Mouse (Mus musculus) gastrocnemius, adult 2 months (tissue): ENCODE results near the gene Rplp0. TPM values are rescaled to one million over a fixed set of nuclear protein-coding genes. Genes with fewer than 3 reads are reported as not detected.
A peak's percentile ranks its signal among the peaks of the same experiment; 100 is the strongest.
"Not testable (repeated sequence)": the region's sequence is repeated elsewhere in the genome, so short reads cannot be mapped to it uniquely, and the experiment has no call there.

Experiments
- DNase-seq: peaks from one replicate; pipeline ENCODE4 v3.0.0; 2022
- H3K27ac ChIP-seq: fragments of 200-600 bp; 2 replicates; pipeline ENCODE4 v1.8.1; 2022; ENCODE audit warnings: mild to moderate bottlenecking
- H3K4me3 ChIP-seq: fragments of 200-600 bp; 2 replicates; pipeline ENCODE4 v1.8.1; 2022; ENCODE audit warnings: mild to moderate bottlenecking, moderate library complexity
- CTCF ChIP-seq: fragments of 200-600 bp; IDR thresholded peaks from 2 replicates; pipeline ENCODE4 v1.8.1; 2022; ENCODE audit warnings: antibody characterized with exemption, mild to moderate bottlenecking, moderate library complexity
- intact Hi-C: fragments of 180-260 bp; cut with DNase I; formaldehyde crosslinking; loops from one replicate; pipeline ENCODE4 v1.15.1; 2025
- long read RNA-seq, 2 experiments: library from polyadenylated mRNA; stranded (forward); transcript quantifications; one replicate each; pipeline ENCODE4 v2.0.0; 2021
- total RNA-seq, 2 experiments: library from RNA; stranded (reverse); gene quantifications; 2 replicates each; pipeline ENCODE4 v1.2.3; 2021

Gene Rplp0
- 100 to 1,000 TPM; 567 to 689 TPM for total RNA-seq
- long read RNA-seq, experiment 1, transcript Rplp0-201 (7 exons, 1,358 nt): major isoform, 645 of 695 reads
- long read RNA-seq, experiment 1, partial matches to known transcripts: 49 of 695 reads
- long read RNA-seq, experiment 1, other reads (novel, unspliced or antisense): 1 of 695 reads
- long read RNA-seq, experiment 2, transcript Rplp0-201 (7 exons, 1,358 nt): major isoform, 881 of 936 reads
- long read RNA-seq, experiment 2, partial matches to known transcripts: 55 of 936 reads
- long read RNA-seq, experiment 2, other reads (novel, unspliced or antisense): 0 of 936 reads

DNA sequence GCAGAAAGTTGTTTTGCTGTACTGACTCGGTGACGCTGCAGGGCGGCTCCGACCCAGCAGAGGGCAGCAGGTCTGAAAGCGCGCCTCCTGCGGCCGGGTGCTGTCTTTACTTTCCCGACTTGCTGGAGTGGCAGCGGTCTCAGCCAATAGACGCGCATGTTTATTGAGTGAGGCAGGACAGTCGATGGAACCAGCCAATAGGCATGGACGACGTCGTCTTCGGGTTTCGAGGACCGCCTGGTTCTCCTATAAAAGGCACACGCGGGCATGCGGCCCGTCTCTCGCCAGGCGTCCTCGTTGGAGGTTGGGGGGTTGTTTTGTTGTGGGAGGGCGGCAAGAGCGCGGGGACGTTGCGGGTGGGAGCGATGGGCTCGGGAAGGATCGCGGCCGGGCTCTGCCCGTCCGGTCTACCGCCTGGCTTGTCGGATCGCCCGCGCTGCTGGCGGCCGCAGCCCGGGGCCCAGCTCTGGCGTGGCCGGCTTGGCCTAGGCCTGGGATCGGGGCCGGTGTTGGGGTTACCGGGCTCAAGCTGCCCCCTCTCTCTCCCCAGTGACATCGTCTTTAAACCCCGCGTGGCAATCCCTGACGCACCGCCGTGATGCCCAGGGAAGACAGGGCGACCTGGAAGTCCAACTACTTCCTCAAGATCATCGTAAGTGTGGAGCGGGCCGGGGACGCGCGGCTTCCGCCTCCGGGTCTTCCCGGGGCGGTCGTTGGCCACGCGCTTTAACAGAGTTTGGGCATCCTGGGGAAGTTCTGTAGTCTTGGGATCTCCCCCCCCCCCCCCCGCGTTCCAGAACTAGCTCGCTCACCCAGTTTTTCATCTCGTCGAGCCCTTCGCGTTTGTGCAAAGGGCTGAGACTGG is at the start of gene Rplp0:
Gene Rplp0 (plus strand): TSS at position 231 of the 865 bp plus-strand sequence.
- peak; percentile 100 for TF ChIP-seq CTCF
- Histone ChIP-seq H3K27ac (peak within 1 kb of the TSS; percentile 97), H3K4me3 (peak within 1 kb of the TSS; percentile 80)
- peak; percentile 99 for DNase-seq
- intact Hi-C loops: loop anchor here (5.0 kb wide), 1 partner anchor 52 kb away; the partner anchor contains the start of gene Pxn

DNA sequence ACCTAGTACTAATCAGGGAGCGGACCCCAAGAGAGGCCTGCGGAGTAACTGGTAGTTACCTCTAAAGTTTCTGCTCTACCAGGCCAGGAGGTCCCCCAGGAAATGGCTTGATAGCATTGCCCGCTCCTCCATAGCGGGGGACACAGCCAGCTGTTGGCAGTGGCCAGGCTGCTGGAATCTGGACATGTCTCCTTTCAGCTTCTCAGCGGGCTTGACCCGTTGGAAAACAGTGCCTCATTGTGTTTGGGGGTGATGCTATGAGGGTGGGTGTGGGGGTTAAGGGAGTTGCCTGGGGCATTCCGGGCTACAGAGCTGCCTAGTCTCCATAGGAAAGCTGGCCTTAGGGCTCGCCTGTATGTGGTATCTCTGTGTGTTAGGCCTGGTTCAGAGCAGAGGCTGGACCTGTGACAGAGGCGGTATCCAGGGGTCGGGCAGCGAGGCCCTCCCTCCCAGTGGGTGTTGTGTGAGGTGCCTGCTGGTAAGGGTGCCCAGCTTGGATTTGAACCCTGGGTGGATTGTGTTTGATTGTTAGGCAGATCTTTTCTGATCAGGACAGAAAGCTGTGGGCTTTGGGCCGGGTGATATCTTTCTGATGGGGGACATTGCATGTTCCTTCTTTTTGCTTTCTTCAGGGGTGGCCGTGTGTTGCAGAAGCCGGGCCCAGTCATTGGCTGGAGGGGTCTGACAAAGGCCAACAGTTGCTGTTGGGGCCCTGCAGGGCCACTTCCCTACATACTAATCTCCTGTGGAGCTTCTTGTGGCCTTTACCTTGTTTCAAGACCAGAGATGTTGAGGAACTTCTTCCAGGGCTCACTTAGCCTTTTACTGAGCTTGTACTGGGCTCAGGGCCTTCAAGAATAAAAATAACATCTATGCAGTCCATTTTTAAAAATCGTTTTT is 49.2 kb upstream of the Rplp0 start:
- intact Hi-C loops: loop anchor here (5.0 kb wide), 1 partner anchor 47 kb away; the partner anchor contains the start of gene Rplp0
- peak; percentile 56 for DNase-seq
- peak overlapping the region; percentile 98 for H3K27ac ChIP-seq

DNA sequence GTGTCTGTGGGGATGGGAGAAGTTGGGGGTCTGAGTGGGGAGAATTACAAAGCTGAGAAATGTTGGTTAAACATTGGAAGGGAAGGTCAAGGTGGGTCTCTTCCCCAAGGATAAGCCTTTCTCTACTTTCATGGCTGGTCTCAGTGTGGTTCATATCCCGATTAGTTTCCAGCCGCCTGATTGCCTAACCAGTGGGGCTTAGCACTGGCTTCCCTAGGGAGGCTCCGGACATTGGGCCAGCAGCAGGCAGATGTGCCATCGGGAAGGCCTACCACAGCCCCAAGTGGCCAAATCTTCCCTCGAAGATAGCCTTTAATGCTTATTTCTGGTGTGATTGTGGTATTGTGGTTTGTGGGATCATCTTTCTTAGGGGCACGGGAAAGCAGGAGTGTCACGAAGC is 46.9 kb upstream of the Rplp0 start:
- H3K4me3 ChIP-seq: peak overlapping the region; percentile 11; the same call in 1 of the 2 replicates
- peak; percentile 67 for DNase-seq
- intact Hi-C loops: no loop called here
- peak overlapping the region; percentile 90 for H3K27ac ChIP-seq
- TF ChIP-seq CTCF: no peak

More for the DNA sequence above, 49.2 kb upstream of the Rplp0 start:
- H3K4me3 ChIP-seq: peak overlapping the region; percentile 77
- TF ChIP-seq CTCF: no peak

DNA sequence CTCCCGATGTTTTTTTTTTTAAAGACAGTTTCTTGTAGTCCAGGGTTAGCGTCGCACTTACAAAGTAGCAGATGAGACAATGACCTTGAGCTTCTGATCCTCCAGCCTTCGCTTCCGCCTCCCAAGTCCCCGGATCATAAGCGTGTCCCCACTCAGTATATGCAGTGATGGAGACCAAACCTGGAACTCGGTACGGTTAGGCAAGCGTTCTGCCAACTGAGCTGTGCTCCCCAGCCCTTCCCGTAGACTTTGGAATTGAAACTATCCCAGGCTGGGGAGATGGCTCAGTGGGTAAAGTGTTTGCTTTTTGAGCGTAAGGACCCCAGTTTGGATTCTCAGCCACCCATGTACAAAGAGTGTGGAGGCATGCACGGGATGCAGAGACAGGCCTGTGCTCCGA is 46.0 kb upstream of the Rplp0 start:
- DNase-seq: no peak
- no peak for TF ChIP-seq CTCF
- intact Hi-C loops: no loop called here
- Histone ChIP-seq H3K4me3 (no peak overlapping the region), H3K27ac (peak overlapping the region; percentile 90)

DNA sequence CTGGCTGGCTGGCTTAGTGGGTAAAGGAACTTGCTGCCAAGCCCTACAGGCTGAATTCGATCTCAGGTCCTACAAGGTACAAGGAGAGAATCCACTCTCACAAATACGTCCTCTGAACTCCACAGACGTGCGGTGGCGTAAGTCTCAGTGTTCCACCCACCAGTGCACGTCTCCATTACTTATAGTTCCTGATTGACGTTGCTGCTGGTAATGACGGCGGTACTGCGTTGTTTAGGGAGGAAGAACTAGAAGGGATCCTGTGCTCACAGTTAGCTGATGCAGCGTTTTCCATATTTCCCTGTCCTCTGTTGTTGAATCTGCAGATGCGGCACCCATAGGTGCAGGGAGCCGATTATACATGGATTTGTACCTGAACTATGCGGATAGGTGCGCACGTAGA is 45.5 kb upstream of the Rplp0 start:
- peak overlapping the region; percentile 90 for H3K27ac ChIP-seq
- no peak for TF ChIP-seq CTCF
- peak overlapping the region; percentile 20; the same call in 1 of the 2 replicates for H3K4me3 ChIP-seq
- intact Hi-C loops: no loop called here
- no peak for DNase-seq

DNA sequence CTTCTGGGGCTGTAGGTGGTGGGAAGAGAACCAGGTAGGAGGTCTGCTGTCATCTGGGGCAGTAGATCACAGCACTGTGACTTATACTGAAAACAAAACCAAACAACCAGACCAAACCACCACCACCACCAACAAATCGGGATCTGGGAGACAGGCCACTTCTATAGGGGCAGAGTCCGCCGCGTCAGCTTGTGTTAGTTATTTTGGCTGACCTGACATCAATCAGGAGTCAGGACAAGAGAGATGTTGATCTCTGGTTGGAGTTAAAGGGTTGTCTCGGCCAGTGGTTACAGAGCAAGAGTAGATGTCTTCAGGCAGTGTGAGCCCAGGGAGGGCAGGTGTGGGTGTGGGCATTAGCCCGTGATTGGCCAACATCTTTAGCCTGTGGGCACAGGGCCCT is 44.9 kb upstream of the Rplp0 start:
- Histone ChIP-seq H3K4me3 (peak overlapping the region; percentile 58), H3K27ac (peak overlapping the region; percentile 90)
- TF ChIP-seq CTCF: no peak
- intact Hi-C loops: no loop called here
- DNase-seq: no peak

DNA sequence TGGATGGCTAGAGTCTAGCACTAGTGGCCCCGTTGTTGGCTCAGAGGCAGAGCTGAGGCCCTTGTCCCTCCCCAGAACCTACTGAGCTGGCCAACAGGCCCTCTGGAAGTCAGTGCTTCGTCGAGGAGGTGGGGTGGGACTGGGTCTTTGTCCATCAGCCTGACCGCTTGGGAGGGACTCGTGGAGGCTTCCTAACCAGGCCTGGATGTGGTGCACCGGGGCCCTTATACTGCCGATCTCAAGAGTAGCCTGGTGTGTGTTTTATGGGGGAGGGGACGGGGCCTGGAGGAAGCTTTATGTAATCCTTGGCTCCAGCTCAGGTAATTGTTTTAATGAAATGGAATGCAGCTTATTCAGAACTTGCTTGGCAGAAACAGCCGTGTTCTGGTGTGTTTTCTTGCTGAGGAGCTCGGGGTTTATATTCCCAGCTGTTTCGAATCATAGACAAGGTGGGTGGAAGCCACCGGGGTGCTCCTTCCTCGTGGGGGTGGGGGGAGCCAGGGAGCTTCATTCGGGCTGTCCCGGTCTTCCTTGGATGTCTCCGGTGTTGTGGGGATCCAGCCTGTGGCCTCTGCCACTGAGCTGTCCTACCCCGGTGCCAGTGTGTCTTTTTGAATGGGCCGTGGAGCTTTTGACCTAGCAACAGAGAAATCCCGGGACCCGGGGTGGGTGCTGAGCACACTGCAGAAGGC is 44.2 kb upstream of the Rplp0 start:
- peak overlapping the region; percentile 58 for H3K4me3 ChIP-seq
- peak; percentile 70 for DNase-seq
- intact Hi-C loops: no loop called here
- no peak for TF ChIP-seq CTCF
- H3K27ac ChIP-seq: peak overlapping the region; percentile 90

DNA sequence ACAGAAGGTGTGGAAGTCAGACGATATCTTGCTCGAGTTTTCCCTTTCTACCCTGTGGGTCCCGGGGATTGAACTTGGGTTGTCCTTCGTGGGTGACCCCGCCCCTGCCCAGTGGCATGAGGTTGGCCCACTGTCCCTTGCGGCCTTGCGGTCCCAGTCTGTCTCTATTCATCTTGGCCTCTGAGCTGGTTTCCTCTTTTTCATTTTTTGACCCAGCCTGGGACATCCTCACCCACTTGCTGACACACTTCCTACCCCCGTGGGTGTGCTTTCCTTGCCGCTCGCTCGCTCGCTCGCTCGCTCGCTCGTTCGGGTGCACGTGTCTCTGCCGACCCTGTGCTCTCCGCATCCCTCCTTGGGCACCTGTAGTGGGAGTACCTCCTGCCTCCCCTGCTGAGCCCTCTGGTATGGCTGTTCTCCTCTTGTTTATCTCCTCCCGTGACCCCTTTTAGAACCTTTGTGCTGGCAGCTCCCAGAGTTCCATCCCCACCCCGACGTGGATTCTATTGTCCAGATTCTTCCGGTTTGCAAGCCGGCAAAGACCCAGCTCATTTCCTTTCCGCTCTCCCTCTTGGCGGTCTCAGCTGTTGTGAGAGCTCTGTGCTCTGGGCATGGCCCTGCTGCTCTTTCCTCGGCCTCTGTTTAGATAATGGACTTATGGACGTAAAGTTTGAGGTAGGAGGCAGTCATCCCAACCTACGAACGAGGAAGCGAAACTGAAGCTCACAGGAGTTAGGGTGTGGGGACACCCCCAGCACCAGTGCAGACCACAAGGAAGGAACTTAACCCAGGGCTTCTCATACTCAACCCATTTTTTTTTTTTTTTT is 43.0 kb upstream of the Rplp0 start:
- Histone ChIP-seq H3K4me3 (peak overlapping the region; percentile 58), H3K27ac (peak overlapping the region; percentile 90)
- intact Hi-C loops: no loop called here
- DNase-seq: peak; percentile 59
- no peak for TF ChIP-seq CTCF

DNA sequence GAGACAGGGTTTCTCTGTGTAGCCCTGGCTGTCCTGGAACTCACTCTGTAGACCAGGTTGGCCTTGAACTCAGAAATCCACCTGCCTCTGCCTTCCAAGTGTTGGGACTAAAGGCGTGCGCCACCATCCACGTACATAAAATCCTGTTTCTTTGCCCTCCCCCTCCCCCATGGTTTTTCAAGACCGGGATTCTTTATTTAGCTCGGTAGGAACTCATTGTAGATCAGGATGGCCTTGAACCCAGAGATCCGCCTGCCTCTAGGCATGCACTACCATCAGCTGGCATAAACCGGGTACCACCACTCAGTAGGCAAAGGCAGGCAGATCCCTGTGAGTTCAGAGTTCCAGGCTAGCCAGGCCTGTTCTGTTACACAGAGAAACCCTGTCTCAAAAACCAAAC is 42.4 kb upstream of the Rplp0 start:
- intact Hi-C loops: no loop called here
- no peak for TF ChIP-seq CTCF

DNA sequence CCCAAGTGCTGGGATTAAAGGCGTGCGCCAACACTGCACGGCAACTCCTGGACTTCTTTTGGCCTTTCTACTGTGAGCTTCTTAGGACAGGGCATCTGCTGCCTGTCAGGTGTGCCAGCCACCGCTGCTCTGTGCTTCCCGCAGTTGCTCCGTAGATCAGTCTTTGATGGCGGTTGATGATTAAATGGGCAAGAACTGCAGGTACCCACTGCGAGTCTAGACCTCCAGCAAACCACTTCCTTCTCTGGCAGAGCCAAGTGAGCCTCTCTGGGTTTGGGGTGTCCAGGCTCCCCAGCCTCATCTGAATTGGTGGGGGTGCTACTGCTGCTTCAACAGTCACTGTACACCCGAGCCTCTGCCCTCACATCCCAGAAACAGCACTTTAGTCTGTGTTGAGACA is 41.8 kb upstream of the Rplp0 start:
- H3K4me3 ChIP-seq: no peak overlapping the region
- peak overlapping the region; percentile 90 for H3K27ac ChIP-seq
- no peak for TF ChIP-seq CTCF
- intact Hi-C loops: no loop called here
- no peak for DNase-seq

More for the DNA sequence above, 42.4 kb upstream of the Rplp0 start:
- peak overlapping the region; percentile 58 for H3K4me3 ChIP-seq
- H3K27ac ChIP-seq: peak overlapping the region; percentile 90
- DNase-seq: no peak

DNA sequence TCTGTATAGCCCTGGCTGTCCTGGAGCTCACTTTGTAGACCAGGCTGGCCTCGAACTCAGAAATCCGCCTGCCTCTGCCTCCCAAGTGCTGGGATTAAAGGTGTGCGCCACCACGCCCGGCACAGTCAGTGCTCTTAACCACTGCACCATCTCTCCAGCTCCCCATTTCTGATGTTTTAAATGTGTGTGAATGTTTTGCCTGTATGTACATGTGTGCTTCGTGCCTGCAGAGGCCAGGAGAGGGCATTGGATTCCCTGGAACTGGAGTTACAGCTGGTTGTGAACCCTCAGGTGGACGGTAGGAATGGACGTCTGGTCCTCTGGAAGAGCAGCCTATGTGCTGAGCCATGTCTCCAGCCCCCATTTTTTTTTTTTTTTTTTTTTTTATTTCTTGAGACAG is 41.1 kb upstream of the Rplp0 start:
- H3K27ac ChIP-seq: 0 out of 2 replicates have a peak overlapping the region, but pooled peaks have one; percentile 13
- H3K4me3 ChIP-seq, DNase-seq, intact Hi-C loops: not testable (repeated sequence)
